Mouse (Mus musculus) forebrain, embryonic 12.5 days (tissue): ENCODE measurements around the gene Plcb3. TPM values are rescaled to one million over a fixed set of nuclear protein-coding genes. Genes with fewer than 3 reads are reported as not detected.

Source experiments
- ATAC-seq: fragments of 200-750 bp; cut with Nextera tagmentation; 2 replicates; pipeline ENCODE4 v1.8.0; 2017; ENCODE audit warnings: moderate TSS enrichment; ENCODE audit not compliant: low FRiP score
- H3K27ac ChIP-seq: fragments of 300-500 bp; sonication (generic); 2 replicates; pipeline ENCODE4 v1.5.1; 2016; ENCODE audit warnings: mild to moderate bottlenecking
- H3K27me3 ChIP-seq: fragments of 300-500 bp; sonication (generic); 2 replicates; pipeline ENCODE4 v1.6.1; 2016; ENCODE audit warnings: mild to moderate bottlenecking
- H3K36me3 ChIP-seq: fragments of 300-500 bp; sonication (generic); replicated peaks from 2 replicates; pipeline ENCODE4 v1.6.1; 2016; ENCODE audit warnings: mild to moderate bottlenecking
- H3K4me1 ChIP-seq: fragments of 300-500 bp; sonication (generic); 2 replicates; pipeline ENCODE4 v1.6.1; 2016
- H3K4me2 ChIP-seq: fragments of 300-500 bp; sonication (generic); 2 replicates; pipeline ENCODE4 v1.6.1; 2016; ENCODE audit warnings: mild to moderate bottlenecking, moderate library complexity
- H3K4me3 ChIP-seq: fragments of 300-500 bp; sonication (generic); replicated peaks from 2 replicates; pipeline ENCODE4 v1.5.1; 2016; ENCODE audit warnings: mild to moderate bottlenecking
- H3K9ac ChIP-seq: fragments of 300-500 bp; sonication (generic); 2 replicates; pipeline ENCODE4 v1.6.1; 2016; ENCODE audit warnings: mild to moderate bottlenecking
- H3K9me3 ChIP-seq: fragments of 300-500 bp; sonication (generic); 2 replicates; pipeline ENCODE4 v1.6.1; 2016
- WGBS: fragments of 180-500 bp; shearing (Covaris S2); methylation state at CpG from one replicate; pipeline ENCODE4 v1.1.7; 2016; 5-methylcytosine and 5-hydroxymethylcytosine counted together
- polyA plus RNA-seq: library from polyadenylated mRNA; unstranded; fragments of >200 nt; fragmentation: Nextera tagmentation; extraction: Ambion mirVana; gene quantifications from 2 replicates; pipeline ENCODE4 v1.2.1, GENCODE M21; 2016

Gene Plcb3
- polyA plus RNA-seq, 1 experiment from 2014 or later, result 22.4 TPM

DNA sequence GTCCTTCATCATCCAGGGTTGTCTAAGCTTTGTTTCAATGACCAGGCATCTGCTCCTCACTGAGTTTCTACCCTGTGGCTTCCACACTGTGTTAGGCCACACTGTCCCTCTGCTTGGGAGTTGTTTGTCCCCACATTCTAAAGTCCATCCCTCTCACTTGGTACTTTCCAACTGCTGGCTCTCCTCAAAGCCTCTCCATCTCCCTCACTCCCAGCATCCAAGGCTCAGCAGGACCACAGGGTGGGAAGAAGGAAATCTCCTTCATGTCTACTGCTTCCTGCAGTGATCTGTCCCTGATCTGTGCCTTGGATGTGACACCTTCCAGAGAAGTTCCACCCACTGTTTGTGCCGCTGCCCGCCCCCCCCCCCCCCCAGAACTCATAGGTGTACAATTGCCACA, 45.3 kb downstream of the Plcb3 start:
- no peaks in the 10 kb centered on the region for H3K36me3 ChIP-seq
- no peak overlapping the region for H3K4me3 ChIP-seq
- peaks cover 18% of the 10 kb centered on the region for H3K4me1 ChIP-seq
- WGBS, result 0% methylated on average over 2 of the region's 2 CpGs
- H3K9ac ChIP-seq, result no peak overlapping the region
- H3K9me3 ChIP-seq, result 0 out of 2 replicates have a peak, but pooled peaks cover 2% of the 10 kb centered on the region
- H3K27me3 ChIP-seq, result peaks cover 97% of the 10 kb centered on the region
- H3K27ac ChIP-seq, result no peak overlapping the region
- no peak overlapping the region for H3K4me2 ChIP-seq
- no peak for ATAC-seq

DNA sequence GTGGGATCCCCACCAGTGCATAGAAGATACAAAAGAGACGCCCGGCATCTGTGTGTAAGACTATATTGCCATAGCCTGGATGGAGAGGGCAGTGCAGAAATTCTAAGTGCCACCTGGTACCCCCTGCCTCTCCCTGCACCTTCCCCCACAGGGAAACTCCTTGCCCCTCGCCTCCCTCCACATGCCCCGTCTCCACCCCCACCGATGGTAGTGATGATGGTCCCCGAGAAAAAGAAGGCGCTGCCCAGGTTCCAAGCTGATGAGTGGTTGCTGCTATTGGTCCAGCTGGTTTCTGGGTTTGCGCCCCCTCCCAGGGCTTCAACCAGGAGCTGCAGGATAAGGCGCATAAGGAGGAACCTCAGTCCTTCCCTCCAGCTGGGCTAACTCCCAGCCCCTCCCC, 48.2 kb downstream of the Plcb3 start:
- Histone ChIP-seq H3K36me3 (no peaks in the 10 kb centered on the region), H3K9ac (no peak overlapping the region), H3K4me2 (no peak overlapping the region), H3K27ac (no peak overlapping the region), H3K4me1 (peaks cover 16% of the 10 kb centered on the region), H3K9me3 (0 out of 2 replicates have a peak, but pooled peaks cover 3% of the 10 kb centered on the region), H3K4me3 (no peak overlapping the region), H3K27me3 (peaks cover 96% of the 10 kb centered on the region)
- ATAC-seq, result no peak
- WGBS, result 11% methylated on average over 9 of the region's 9 CpGs

DNA sequence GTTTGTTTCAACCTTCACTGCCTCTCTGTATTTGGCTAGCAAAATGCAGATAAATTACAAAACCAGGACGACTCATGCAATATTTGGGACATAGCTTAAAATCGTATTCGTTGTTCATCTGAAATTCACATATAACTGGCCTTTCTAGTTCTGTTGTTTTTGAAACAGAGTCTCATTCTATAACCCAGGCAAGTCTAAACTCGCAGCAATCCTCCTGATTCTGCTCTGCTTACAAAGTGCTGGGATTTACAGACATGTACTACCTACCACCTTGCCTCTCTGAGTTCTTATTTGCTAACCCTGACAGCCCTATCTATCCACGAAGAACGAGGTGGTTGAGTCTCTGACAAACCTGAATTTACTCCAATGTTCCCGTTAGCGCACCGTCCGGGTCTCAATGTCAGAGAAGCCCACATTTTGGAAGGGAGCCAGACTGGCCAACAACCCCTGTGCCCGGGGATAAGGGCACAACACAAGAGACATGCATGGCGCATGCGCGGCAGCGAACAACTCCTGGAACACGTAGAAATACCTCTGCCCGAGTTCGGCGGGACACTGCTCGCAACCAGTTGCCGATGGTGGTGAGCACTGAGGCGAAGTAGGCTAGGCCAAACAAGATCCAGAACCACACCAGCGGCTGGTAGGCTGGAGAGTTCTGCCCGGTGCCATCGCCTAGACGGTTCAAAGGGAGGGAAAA, 49.6 kb downstream of the Plcb3 start:
- Histone ChIP-seq H3K27me3 (peaks cover 91% of the 10 kb centered on the region), H3K9ac (peak overlapping the region; percentile 21; the same call in 1 of the 2 replicates), H3K4me2 (peak overlapping the region; percentile 44), H3K36me3 (no peaks in the 10 kb centered on the region), H3K27ac (no peak overlapping the region), H3K9me3 (0 out of 2 replicates have a peak, but pooled peaks cover 3% of the 10 kb centered on the region), H3K4me1 (peaks cover 23% of the 10 kb centered on the region), H3K4me3 (peak overlapping the region; percentile 21)
- no peak for ATAC-seq
- 8% methylated on average over 26 of the region's 26 CpGs for WGBS

DNA sequence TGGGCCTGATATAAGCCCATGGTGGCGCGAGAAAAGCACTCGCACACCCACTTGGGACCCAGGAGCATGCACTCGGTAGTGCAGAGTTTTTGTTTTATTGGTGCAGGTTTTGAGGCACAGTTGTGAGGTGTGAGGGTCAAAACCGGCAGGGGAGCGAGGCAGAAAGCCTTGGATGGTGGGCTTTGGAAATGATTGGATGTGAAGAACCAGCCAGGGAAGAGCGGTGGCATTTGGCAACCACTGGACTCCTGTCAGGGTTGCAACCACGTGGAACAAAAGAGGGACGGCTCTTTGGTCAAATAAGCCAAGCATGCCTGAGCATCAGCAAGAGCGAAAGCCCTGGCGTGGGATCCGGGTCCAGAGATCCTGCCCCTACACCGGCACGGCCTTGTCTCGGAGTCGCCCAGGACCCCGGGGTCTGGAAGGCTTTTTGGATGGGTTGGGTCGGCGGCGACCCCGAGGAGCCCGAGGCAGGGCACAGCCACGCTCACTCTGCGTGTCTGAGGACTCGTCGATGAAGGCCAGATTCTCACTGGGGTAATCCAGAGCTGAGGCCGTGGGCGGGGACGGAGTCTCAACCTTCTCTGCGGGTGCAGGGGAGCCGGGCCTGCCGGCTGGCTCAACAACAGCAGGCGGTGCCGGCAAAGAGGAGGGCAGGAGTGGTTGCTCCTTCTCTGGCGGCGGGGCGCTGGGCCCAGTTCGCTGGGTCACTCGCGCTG, 50.5 kb downstream of the Plcb3 start:
- 3% methylated on average over 39 of the region's 40 CpGs for WGBS
- Histone ChIP-seq H3K4me3 (no peak overlapping the region; the same call in 1 of the 2 replicates), H3K4me2 (no peak overlapping the region), H3K4me1 (peaks cover 26% of the 10 kb centered on the region), H3K27me3 (peaks cover 82% of the 10 kb centered on the region), H3K27ac (no peak overlapping the region), H3K36me3 (no peaks in the 10 kb centered on the region), H3K9ac (no peak overlapping the region), H3K9me3 (0 out of 2 replicates have a peak, but pooled peaks cover 3% of the 10 kb centered on the region)
- ATAC-seq, result no peak

DNA sequence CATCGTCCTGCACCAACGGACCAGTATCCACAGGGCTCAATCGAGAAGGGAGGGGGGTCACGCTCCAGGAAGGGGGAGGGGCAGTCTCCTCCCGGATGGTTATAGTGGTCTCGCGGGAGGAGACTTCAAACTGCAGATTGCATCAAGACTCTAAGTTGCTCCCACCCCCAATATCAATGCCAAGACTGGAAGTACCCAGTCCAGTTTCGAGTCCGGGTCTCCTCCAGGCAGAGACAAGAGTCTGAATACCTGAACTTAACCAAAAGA, 51.0 kb downstream of the Plcb3 start, which contains the start of gene Catsperz:
Catsperz (minus strand) TSS at position 74 of the 267 bp plus-strand sequence.
- Histone ChIP-seq H3K9ac (no peak within 1 kb of the TSS), H3K4me1 (peaks cover 31% of the 10 kb centered on the region), H3K4me2 (peak within 1 kb of the TSS; percentile 13), H3K4me3 (peak within 1 kb of the TSS; percentile 10), H3K36me3 (no peaks in the 10 kb centered on the region), H3K27ac (no peak within 1 kb of the TSS), H3K9me3 (0 out of 2 replicates have a peak, but pooled peaks cover 3% of the 10 kb centered on the region), H3K27me3 (peaks cover 76% of the 10 kb centered on the region)
- 4% methylated on average over 9 of the region's 9 CpGs for WGBS
- no peak for ATAC-seq

- no peak for ATAC-seq
- H3K27me3 ChIP-seq, result peaks cover 72% of the 10 kb centered on the region
- H3K4me1 ChIP-seq, result peaks cover 37% of the 10 kb centered on the region
- H3K27ac ChIP-seq, result no peak overlapping the region
- peak overlapping the region; percentile 10 for H3K4me3 ChIP-seq
- 0 out of 2 replicates have a peak, but pooled peaks cover 3% of the 10 kb centered on the region for H3K9me3 ChIP-seq
- no peak overlapping the region for H3K9ac ChIP-seq
- WGBS, result 2% methylated on average over 39 of the region's 39 CpGs
- peak overlapping the region; percentile 13 for H3K4me2 ChIP-seq
- H3K36me3 ChIP-seq, result no peaks in the 10 kb centered on the region
Observed at GRCm38 (mm10) chr19:6924461-6925306, 51.6 kb downstream of the Plcb3 start.

DNA sequence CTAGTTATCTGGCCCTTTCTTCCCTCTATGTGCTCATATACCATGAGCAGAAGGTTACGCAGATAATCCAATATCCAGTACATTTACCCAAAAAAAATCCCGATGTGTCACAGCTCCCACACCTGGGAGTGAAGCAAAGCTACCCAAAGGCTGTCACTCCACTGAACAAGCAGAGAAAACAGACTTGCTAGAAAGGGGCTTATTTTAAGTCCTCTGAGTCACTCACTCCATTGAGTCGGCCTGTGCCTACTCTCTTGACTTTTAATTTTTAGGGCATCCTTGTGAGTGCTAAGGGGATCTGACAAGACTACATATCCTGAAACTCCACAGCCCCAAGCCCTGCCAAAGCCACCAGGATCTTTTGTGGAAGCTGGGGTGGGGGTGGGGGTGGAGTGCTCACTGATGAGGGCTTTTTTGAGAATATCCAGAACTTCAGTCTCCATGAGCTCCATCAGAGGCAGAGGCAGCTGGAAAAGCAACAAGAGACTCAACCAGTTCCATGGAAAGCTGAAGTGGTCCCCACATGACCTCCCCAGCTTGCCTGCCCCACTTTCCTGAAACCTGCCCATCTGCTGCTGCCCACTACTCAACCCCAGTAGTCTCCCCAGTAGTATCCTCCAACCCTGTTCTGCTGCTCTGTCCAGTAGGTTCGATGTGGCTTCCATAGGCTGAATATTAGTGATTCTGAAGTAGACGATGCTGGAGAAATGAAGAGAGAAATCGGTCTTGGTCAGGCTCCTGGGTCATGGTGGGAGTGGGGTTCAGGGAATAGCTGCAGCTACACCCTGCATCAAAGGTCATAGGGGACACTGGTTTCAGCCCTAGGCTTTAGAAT, 53.2 kb downstream of the Plcb3 start:
- H3K36me3 ChIP-seq, result 0 out of 2 replicates have a peak, but pooled peaks cover 6% of the 10 kb centered on the region
- no peak overlapping the region for H3K4me3 ChIP-seq
- ATAC-seq, result no peak
- H3K27ac ChIP-seq, result no peak overlapping the region
- peaks cover 40% of the 10 kb centered on the region for H3K4me1 ChIP-seq
- 0 out of 2 replicates have a peak, but pooled peaks cover 3% of the 10 kb centered on the region for H3K9me3 ChIP-seq
- H3K27me3 ChIP-seq, result peaks cover 58% of the 10 kb centered on the region
- WGBS, result 60% methylated on average over 6 of the region's 6 CpGs
- H3K9ac ChIP-seq, result no peak overlapping the region
- H3K4me2 ChIP-seq, result peak overlapping the region; percentile 91; the same call in 1 of the 2 replicates

DNA sequence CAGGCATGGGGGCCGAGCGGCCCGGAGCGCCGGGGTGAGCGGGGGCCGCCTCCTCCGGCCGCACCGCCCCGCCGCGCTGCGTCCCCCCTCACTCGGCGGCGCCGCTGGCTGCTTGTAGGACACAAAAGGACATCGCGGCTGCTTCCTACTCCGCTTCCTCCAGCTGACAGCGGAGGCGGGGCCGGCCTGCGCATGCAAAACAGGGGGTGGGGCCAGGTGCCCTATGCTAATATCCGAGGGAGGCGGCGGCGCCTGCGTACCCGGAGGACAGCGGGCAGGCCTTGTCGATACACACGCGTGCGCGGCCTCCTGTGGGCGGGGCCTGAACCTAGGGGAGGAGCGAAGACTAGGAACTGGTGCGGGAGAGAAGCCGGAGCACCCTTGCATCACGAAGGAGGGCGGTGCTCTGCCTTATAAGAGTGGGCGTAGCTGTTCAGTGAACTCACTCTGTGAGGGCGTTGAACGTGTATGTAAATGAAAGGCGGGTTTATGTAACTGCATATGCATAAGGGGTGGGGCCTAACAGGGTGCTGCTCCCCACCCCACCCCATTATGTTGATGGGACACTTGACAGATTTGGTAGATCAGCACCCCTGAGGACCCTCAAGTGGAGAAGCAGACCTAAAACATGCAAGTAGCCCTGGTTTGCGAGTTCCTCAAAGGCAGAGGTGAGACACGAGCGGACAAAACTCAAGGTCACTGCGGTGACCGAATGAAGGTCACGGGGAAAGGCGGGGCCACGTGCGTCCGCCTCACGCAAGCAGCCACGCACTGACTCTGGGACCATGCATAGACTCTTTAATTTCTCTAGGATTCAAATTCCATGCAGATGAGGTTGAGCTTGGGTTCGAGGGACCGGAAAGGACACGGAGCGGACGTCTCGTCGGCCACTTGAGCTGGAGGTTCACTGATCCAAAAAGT, 54.4 kb downstream of the Plcb3 start, which contains the start of gene Esrra:
Esrra (minus strand) TSS at position 167 of the 921 bp plus-strand sequence.
- peak within 1 kb of the TSS; percentile 93 for H3K27ac ChIP-seq
- ATAC-seq, result peak; percentile 94
- H3K4me2 ChIP-seq, result peak within 1 kb of the TSS; percentile 91
- peak within 1 kb of the TSS; percentile 89 for H3K4me3 ChIP-seq
- peaks cover 46% of the 10 kb centered on the region for H3K27me3 ChIP-seq
- 0 out of 2 replicates have a peak, but pooled peaks cover 6% of the 10 kb centered on the region for H3K36me3 ChIP-seq
- peaks cover 37% of the 10 kb centered on the region for H3K4me1 ChIP-seq
- 0 out of 2 replicates have a peak, but pooled peaks cover 3% of the 10 kb centered on the region for H3K9me3 ChIP-seq
- WGBS, result 1% methylated on average over 62 of the region's 66 CpGs
- H3K9ac ChIP-seq, result peak within 1 kb of the TSS; percentile 92

DNA sequence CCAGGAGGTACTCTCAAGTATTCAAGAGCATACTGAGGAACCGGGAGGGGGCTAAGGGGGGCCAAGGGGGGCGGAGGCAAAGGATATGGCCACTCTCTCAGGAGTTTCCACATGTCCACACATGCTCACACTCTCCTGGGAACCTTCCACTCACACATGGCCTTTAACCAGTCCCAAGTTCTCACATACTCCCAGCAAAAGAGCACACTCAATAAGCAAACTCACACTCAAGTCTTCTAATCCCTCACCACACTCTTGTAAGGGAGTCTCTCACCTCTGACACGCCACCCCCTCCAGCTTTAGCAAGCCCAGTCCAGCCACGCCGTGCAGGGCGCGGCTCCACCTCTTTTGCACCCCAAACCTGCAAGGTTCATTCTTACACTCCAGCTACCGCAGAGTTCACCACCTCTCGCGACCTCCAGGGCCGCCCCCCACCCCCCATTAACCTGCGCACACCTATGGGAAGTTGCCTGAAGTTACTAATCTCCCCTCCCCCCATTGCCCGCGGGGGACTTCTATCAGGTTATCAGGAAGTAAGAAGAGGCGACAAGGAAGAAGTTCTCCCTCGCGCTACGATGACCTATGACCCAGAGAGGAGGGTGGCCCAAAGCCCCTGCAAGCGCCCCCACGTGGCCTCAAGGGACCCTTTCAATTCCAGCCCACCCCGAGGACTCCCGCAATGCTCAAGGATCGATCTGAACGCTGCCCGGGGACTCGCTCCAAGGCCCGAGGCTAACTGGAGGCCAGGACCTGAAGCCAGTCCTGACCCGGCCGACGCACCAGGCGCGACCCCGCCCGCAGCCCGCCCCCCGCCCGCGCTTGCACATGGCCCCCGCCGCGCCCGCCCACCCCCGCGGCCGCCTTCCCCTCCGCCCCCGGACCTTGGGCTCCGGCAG, 55.3 kb downstream of the Plcb3 start:
- 0 out of 2 replicates have a peak, but pooled peaks cover 6% of the 10 kb centered on the region for H3K36me3 ChIP-seq
- peak overlapping the region; percentile 89 for H3K4me3 ChIP-seq
- H3K9ac ChIP-seq, result peak overlapping the region; percentile 92
- 0 out of 2 replicates have a peak, but pooled peaks cover under 1% of the 10 kb centered on the region for H3K9me3 ChIP-seq
- 2% methylated on average over 36 of the region's 48 CpGs for WGBS
- peaks cover 37% of the 10 kb centered on the region for H3K27me3 ChIP-seq
- peaks cover 32% of the 10 kb centered on the region for H3K4me1 ChIP-seq
- ATAC-seq, result peak; percentile 39
- peak overlapping the region; percentile 91 for H3K4me2 ChIP-seq
- peak overlapping the region; percentile 93 for H3K27ac ChIP-seq
